Mouse (Mus musculus): ENCODE results near the gene Zfp184.

DNA sequence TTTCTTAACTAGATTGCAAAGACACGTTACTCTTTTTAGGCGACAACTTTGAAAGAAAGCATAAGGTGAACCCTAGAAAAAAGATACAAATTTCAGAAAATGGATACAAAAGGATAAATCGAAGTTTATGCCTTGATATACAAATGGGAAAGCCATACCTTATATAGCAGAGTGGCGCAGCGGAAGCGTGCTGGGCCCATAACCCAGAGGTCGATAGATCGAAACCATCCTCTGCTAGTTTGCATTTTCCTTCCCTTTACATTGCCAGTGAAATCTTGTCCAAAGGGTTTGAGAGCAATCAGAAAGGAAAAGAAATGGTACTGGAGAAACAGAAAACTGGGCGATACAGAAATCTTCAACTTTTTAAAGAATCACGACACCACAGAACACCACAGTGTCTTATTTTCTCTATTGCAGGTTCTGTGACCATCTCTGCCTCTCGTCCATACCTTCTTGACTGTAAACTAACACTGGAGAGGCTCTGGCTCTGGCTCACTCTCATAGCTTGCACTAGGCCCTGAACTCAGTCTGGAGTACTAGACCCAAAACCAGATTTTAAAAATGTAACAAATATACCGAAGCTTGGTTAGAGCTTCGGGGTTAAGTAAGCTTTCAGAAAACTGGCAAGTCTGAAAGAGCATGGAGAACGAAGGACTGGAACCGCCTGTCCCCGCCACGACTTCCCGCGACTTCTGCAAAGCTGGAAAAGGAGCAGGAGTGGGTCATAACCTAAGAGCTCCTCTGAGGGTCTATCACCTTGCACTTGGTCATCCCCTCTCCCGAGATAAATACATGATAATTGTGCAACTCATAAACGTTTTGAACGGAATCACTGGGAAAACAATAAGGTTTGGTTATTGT, 37.7 kb upstream of the Zfp184 start:
- no peak for TF ChIP-seq CTCF (IDR thresholded peaks at IDR 0.05; ENCODE audit: low read depth, low read length)
- no peak for TF ChIP-seq POLR2A (IDR thresholded peaks at IDR 0.05; ENCODE audit: borderline replicate concordance, low read depth, low read length)

All from bone marrow macrophage, adult 2 months (primary cell).